Mouse (Mus musculus) liver, embryonic 16.5 days (tissue): Measurements from ENCODE around the gene Olfr1425. TPM values are rescaled to one million over a fixed set of nuclear protein-coding genes. Genes with fewer than 3 reads are reported as not detected.
"Not testable (repeated sequence)": the region's sequence is repeated elsewhere in the genome, so short reads cannot be mapped to it uniquely, and the experiment has no call there.

Experiments used
- ATAC-seq: fragments of 200-750 bp; cut with Nextera tagmentation; 2 replicates; pipeline ENCODE4 v1.8.0; 2017; ENCODE audit warnings: low read depth, mild to moderate bottlenecking, moderate number of reproducible peaks, moderate library complexity
- H3K27ac ChIP-seq: fragments of 300-500 bp; sonication (generic); 2 replicates; pipeline ENCODE4 v1.5.1; 2014; ENCODE audit warnings: mild to moderate bottlenecking, low read length
- H3K27me3 ChIP-seq: fragments of 300-500 bp; sonication (generic); 2 replicates; pipeline ENCODE4 v1.6.1; 2014; ENCODE audit warnings: low read depth, low read length, mixed read lengths; ENCODE audit not compliant: control insufficient read depth, insufficient read depth
- H3K36me3 ChIP-seq: fragments of 300-500 bp; sonication (generic); 2 replicates; pipeline ENCODE4 v1.6.1; 2014; ENCODE audit warnings: mild to moderate bottlenecking; ENCODE audit not compliant: control insufficient read depth, insufficient read depth
- H3K4me1 ChIP-seq: fragments of 300-500 bp; sonication (generic); 2 replicates; pipeline ENCODE4 v1.6.1; 2014; ENCODE audit warnings: low read depth, low read length, mixed read lengths; ENCODE audit not compliant: control insufficient read depth
- H3K4me2 ChIP-seq: fragments of 300-500 bp; sonication (generic); 2 replicates; pipeline ENCODE4 v1.6.1; 2014; ENCODE audit warnings: low read depth, low read length, mixed read lengths
- H3K4me3 ChIP-seq: fragments of 300-500 bp; sonication (generic); 2 replicates; pipeline ENCODE4 v1.5.1; 2014; ENCODE audit warnings: low read depth, mild to moderate bottlenecking, low read length
- H3K9ac ChIP-seq: fragments of 300-500 bp; sonication (generic); 2 replicates; pipeline ENCODE4 v1.6.1; 2014; ENCODE audit warnings: low read depth, low read length
- H3K9me3 ChIP-seq: fragments of 300-500 bp; sonication (generic); replicated peaks from 2 replicates; pipeline ENCODE4 v1.6.1; 2016; ENCODE audit warnings: low read length; ENCODE audit not compliant: control insufficient read depth
- WGBS: fragments of 180-500 bp; shearing (Covaris S2); extraction: QIAGEN DNeasy Blood & Tissue Kit; methylation state at CpG from one replicate; pipeline ENCODE4 v1.1.7; 2014; ENCODE audit not compliant: insufficient replicate concordance; 5-methylcytosine and 5-hydroxymethylcytosine counted together
- polyA plus RNA-seq: library from polyadenylated mRNA; unstranded; fragments of >200 nt; fragmentation: Nextera tagmentation; extraction: Ambion mirVana; gene quantifications from 2 replicates; pipeline ENCODE4 v1.2.1, GENCODE M21; 2015

The Olfr1425 gene
- polyA plus RNA-seq, 1 experiment from 2014 or later: not detected

GRCm38 (mm10) chr19:12067806-12068205 is 9.7 kb downstream of the Olfr1425 start:
- not testable (repeated sequence) for H3K9ac ChIP-seq, H3K4me3 ChIP-seq, H3K27me3 ChIP-seq, H3K9me3 ChIP-seq, H3K36me3 ChIP-seq, ATAC-seq, H3K4me1 ChIP-seq, H3K4me2 ChIP-seq, H3K27ac ChIP-seq
- WGBS: 39% methylated on average over 1 of the region's 1 CpGs

GRCm38 (mm10) chr19:12062582-12062981 is 14.9 kb downstream of the Olfr1425 start, which contains the start of gene Olfr1424:
Olfr1424 (minus strand) TSS chr19:12062682.
- not testable (repeated sequence) for H3K4me1 ChIP-seq, H3K4me3 ChIP-seq, H3K9ac ChIP-seq, ATAC-seq, H3K27ac ChIP-seq, H3K27me3 ChIP-seq, H3K4me2 ChIP-seq, H3K9me3 ChIP-seq, H3K36me3 ChIP-seq
- WGBS: 79% methylated on average over 1 of the region's 1 CpGs

- Histone ChIP-seq H3K27ac (no peak overlapping the region), H3K9ac (no peak overlapping the region), H3K4me3 (no peak overlapping the region), H3K4me1 (no peaks in the 10 kb centered on the region), H3K36me3 (no peaks in the 10 kb centered on the region), H3K27me3 (no peaks in the 10 kb centered on the region), H3K9me3 (no peaks in the 10 kb centered on the region), H3K4me2 (no peak overlapping the region)
- no peak for ATAC-seq
- WGBS: 70% methylated on average over 5 of the region's 5 CpGs
These were observed 34.4 kb downstream of the Olfr1425 start for GRCm38 (mm10) chr19:12043163-12043562.

GRCm38 (mm10) chr19:12041217-12041616 is 36.3 kb downstream of the Olfr1425 start, which contains the start of gene Olfr1423:
Olfr1423 (minus strand) TSS chr19:12041317.
- 53% methylated on average over 2 of the region's 2 CpGs for WGBS
- no peaks in the 10 kb centered on the region for H3K27me3 ChIP-seq

GRCm38 (mm10) chr19:12037727-12038126 is 39.8 kb downstream of the Olfr1425 start:
- H3K4me1 ChIP-seq: no peaks in the 10 kb centered on the region

More at GRCm38 (mm10) chr19:12041217-12041616, 36.3 kb downstream of the Olfr1425 start, which contains the start of gene Olfr1423:
- H3K9me3 ChIP-seq: no peaks in the 10 kb centered on the region
- no peaks in the 10 kb centered on the region for H3K4me1 ChIP-seq
- no peak for ATAC-seq
- no peak within 1 kb of the TSS for H3K27ac ChIP-seq
- H3K36me3 ChIP-seq: no peaks in the 10 kb centered on the region
- no peak within 1 kb of the TSS for H3K4me3 ChIP-seq
- H3K4me2 ChIP-seq: no peak within 1 kb of the TSS
- H3K9ac ChIP-seq: no peak within 1 kb of the TSS

GRCm38 (mm10) chr19:12026606-12027005 is 50.9 kb downstream of the Olfr1425 start:
- H3K4me3 ChIP-seq: no peak overlapping the region
- 25% methylated on average over 2 of the region's 2 CpGs for WGBS

More at GRCm38 (mm10) chr19:12037727-12038126, 39.8 kb downstream of the Olfr1425 start:
- H3K4me3 ChIP-seq: no peak overlapping the region
- H3K4me2 ChIP-seq: no peak overlapping the region
- no peaks in the 10 kb centered on the region for H3K27me3 ChIP-seq
- no peak overlapping the region for H3K9ac ChIP-seq
- H3K9me3 ChIP-seq: no peaks in the 10 kb centered on the region
- no peak overlapping the region for H3K27ac ChIP-seq
- no peak for ATAC-seq
- H3K36me3 ChIP-seq: no peaks in the 10 kb centered on the region

GRCm38 (mm10) chr19:12025333-12025732 is 52.2 kb downstream of the Olfr1425 start:
- no peak overlapping the region for H3K27ac ChIP-seq
- H3K9me3 ChIP-seq: no peaks in the 10 kb centered on the region
- no peaks in the 10 kb centered on the region for H3K4me1 ChIP-seq
- 34% methylated on average over 3 of the region's 3 CpGs for WGBS
- no peak for ATAC-seq
- no peak overlapping the region for H3K4me2 ChIP-seq
- no peak overlapping the region for H3K9ac ChIP-seq
- no peaks in the 10 kb centered on the region for H3K27me3 ChIP-seq
- H3K4me3 ChIP-seq: no peak overlapping the region
- H3K36me3 ChIP-seq: no peaks in the 10 kb centered on the region

More at GRCm38 (mm10) chr19:12026606-12027005, 50.9 kb downstream of the Olfr1425 start:
- H3K9me3 ChIP-seq: no peaks in the 10 kb centered on the region
- ATAC-seq: no peak
- no peaks in the 10 kb centered on the region for H3K4me1 ChIP-seq
- H3K27me3 ChIP-seq: no peaks in the 10 kb centered on the region
- no peak overlapping the region for H3K27ac ChIP-seq
- no peak overlapping the region for H3K4me2 ChIP-seq
- no peak overlapping the region for H3K9ac ChIP-seq
- H3K36me3 ChIP-seq: no peaks in the 10 kb centered on the region

GRCm38 (mm10) chr19:12024149-12024548 is 53.4 kb downstream of the Olfr1425 start:
- no peak overlapping the region for H3K4me2 ChIP-seq
- no peaks in the 10 kb centered on the region for H3K4me1 ChIP-seq
- ATAC-seq: no peak; the same call in 1 of the 2 replicates
- H3K4me3 ChIP-seq: no peak overlapping the region
- no peaks in the 10 kb centered on the region for H3K36me3 ChIP-seq
- H3K9ac ChIP-seq: no peak overlapping the region
- no peak overlapping the region for H3K27ac ChIP-seq
- H3K27me3 ChIP-seq: no peaks in the 10 kb centered on the region
- H3K9me3 ChIP-seq: no peaks in the 10 kb centered on the region
- WGBS: 43% methylated on average over 4 of the region's 4 CpGs
